Mouse (Mus musculus) embryonic facial prominence, embryonic 10.5 days (tissue): ENCODE data around the gene Stac. TPM values are rescaled to one million over a fixed set of nuclear protein-coding genes. Genes with fewer than 3 reads are reported as not detected.

ENCODE experiments used
- DNase-seq: peaks from one replicate; pipeline ENCODE4 v3.0.0-alpha.2; 2017; ENCODE audit warnings: low spot score
- H3K27ac ChIP-seq: fragments of 300-500 bp; sonication (generic); replicated peaks from 2 replicates; pipeline ENCODE4 v1.5.1; 2016; ENCODE audit warnings: mild to moderate bottlenecking
- H3K27me3 ChIP-seq: fragments of 300-500 bp; sonication (generic); replicated peaks from 2 replicates; pipeline ENCODE4 v1.6.1; 2016; ENCODE audit warnings: low read depth, mild to moderate bottlenecking; ENCODE audit not compliant: poor library complexity, severe bottlenecking
- H3K36me3 ChIP-seq: fragments of 300-500 bp; sonication (generic); replicated peaks from 2 replicates; pipeline ENCODE4 v1.6.1; 2016; ENCODE audit warnings: mild to moderate bottlenecking, moderate library complexity
- H3K4me1 ChIP-seq: fragments of 300-500 bp; sonication (generic); 2 replicates; pipeline ENCODE4 v1.6.1; 2016
- H3K4me3 ChIP-seq: fragments of 300-500 bp; sonication (generic); 2 replicates; pipeline ENCODE4 v1.5.1; 2016; ENCODE audit warnings: mild to moderate bottlenecking, moderate library complexity
- H3K9me3 ChIP-seq: fragments of 300-500 bp; sonication (generic); 2 replicates; pipeline ENCODE4 v1.6.1; 2016; ENCODE audit warnings: mild to moderate bottlenecking
- WGBS: fragments of 180-500 bp; shearing (Covaris S2); methylation state at CpG from one replicate; pipeline ENCODE4 v1.1.7; 2016; 5-methylcytosine and 5-hydroxymethylcytosine counted together
- polyA plus RNA-seq: library from polyadenylated mRNA; unstranded; fragments of >200 nt; fragmentation: Nextera tagmentation; extraction: Ambion mirVana; gene quantifications from 2 replicates; pipeline ENCODE4 v1.2.1, GENCODE M21; 2016

The Stac gene
- polyA plus RNA-seq, 1 experiment from 2014 or later = 0.70 TPM

DNA sequence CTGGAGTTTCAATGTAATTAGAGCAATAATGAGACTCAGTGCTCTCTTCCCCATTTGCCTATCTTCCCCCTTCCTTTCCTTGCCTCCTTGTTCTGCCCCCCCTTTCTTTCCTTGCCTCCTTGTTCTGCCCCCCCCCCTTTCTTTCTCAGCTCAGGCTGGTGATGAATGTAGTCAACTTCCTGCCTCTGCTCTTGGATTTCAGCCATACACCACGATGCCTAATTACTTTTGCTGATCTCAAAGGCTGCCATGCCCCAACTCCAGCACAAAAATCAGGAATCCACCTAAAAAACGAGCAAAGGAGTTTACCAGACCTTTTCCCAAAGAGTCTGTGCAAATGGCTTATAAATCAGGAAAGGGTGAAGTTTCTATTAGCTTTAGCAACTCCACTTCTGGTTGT is 10.6 kb downstream of the Stac start:
- Histone ChIP-seq H3K36me3 (no peaks in the 10 kb centered on the region), H3K9me3 (no peaks in the 10 kb centered on the region), H3K4me1 (no peaks in the 10 kb centered on the region), H3K27me3 (no peaks in the 10 kb centered on the region), H3K4me3 (no peak overlapping the region), H3K27ac (no peak overlapping the region)
- WGBS = 53% methylated on average over 2 of the region's 2 CpGs
- no peak for DNase-seq

GRCm38 (mm10) chr9:111669816-111670215 is 20.3 kb downstream of the Stac start:
- WGBS = 87% methylated on average over 6 of the region's 6 CpGs
- Histone ChIP-seq H3K27me3 (no peaks in the 10 kb centered on the region), H3K4me3 (no peak overlapping the region), H3K9me3 (no peaks in the 10 kb centered on the region), H3K36me3 (no peaks in the 10 kb centered on the region), H3K4me1 (no peaks in the 10 kb centered on the region), H3K27ac (no peak overlapping the region)
- DNase-seq = no peak

DNA sequence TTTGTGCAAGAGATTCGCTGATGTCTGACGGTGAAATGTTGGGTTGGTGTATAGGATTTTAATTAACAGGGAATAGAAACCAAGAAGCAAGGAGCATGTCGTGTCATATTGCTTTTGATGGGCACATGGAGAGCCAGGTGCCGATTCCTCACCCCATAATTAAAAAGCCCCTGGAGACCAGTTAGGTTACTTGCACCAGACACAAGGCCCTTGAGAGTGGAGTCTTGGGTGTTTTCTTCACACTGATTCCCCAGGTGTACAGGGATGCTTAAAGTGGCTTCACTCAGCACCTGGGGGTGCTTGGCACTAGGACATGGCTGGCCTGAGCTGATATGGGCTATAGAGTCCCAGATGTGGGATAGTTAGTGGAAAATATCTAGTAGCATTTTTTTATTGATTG is 35.1 kb downstream of the Stac start:
- Histone ChIP-seq H3K27ac (no peak overlapping the region), H3K36me3 (no peaks in the 10 kb centered on the region), H3K9me3 (no peaks in the 10 kb centered on the region), H3K27me3 (no peaks in the 10 kb centered on the region), H3K4me3 (no peak overlapping the region), H3K4me1 (no peaks in the 10 kb centered on the region)
- 89% methylated on average over 4 of the region's 4 CpGs for WGBS
- no peak for DNase-seq

DNA sequence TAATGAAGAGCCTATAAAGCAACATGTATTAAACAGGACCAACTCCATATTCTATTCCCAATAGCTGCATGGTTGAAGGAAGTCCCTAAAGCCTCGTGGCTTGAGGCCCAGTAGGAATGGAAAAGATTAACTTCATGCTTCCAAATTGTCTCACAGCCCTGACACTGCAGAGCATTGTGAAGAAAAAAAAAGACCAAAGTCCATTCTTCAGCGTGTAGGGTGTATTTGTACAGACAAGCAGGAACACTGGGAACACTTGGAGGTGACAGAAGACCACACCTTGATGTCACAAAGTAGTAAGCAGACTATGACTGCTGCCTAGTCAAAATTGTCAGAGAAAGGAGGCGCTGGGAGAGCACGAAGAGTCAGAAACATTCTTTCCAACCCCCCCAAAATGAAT is 45.9 kb downstream of the Stac start:
- Histone ChIP-seq H3K4me1 (no peaks in the 10 kb centered on the region), H3K4me3 (no peak overlapping the region), H3K27me3 (no peaks in the 10 kb centered on the region), H3K9me3 (no peaks in the 10 kb centered on the region), H3K27ac (no peak overlapping the region), H3K36me3 (no peaks in the 10 kb centered on the region)
- DNase-seq = no peak
- WGBS = 75% methylated on average over 4 of the region's 4 CpGs

DNA sequence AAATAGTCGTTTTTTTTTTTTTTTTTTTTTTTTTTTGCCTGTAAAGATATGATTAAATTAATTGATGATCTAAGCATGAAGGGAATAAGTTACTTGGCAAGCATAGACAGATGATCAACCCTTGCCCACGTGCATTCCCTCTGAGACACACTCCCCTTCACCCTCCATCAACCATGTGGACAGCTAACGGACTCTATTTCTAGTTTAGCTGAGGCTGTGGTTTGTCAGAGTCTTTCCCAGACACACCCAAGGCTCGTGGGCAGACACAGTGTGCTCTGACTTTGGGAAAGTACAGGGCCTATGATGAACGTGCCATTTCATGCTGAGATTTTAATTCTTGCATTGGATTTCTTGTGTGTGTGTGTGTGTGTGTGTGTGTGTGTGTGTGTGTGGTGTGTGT is 46.8 kb downstream of the Stac start:
- Histone ChIP-seq H3K9me3 (no peaks in the 10 kb centered on the region), H3K36me3 (no peaks in the 10 kb centered on the region), H3K4me1 (no peaks in the 10 kb centered on the region), H3K27me3 (no peaks in the 10 kb centered on the region), H3K4me3 (no peak overlapping the region), H3K27ac (no peak overlapping the region)
- DNase-seq = no peak
- 81% methylated on average over 5 of the region's 5 CpGs for WGBS

DNA sequence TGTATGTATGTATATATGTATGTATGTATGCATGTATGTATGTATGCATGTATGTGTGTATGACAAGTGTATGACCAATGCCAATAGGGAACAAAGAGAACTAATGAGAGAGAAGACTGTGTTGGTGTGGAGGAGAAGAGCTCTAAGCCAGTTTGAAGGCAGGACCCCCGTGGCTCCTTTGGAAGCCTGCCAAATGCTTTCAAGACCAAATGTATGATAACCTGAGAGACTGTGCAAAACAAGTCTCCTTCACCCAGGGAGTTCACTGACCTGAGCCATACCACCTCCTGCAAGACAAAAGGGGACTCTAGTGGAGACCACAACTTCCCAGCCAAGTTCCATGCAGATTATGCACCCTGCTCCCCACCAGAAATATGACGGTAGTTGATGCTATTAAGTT is 52.5 kb downstream of the Stac start:
- WGBS = 81% methylated on average over 2 of the region's 2 CpGs
- Histone ChIP-seq H3K4me1 (no peaks in the 10 kb centered on the region), H3K27me3 (no peaks in the 10 kb centered on the region), H3K4me3 (no peak overlapping the region), H3K27ac (no peak overlapping the region), H3K9me3 (no peaks in the 10 kb centered on the region), H3K36me3 (no peaks in the 10 kb centered on the region)
- DNase-seq = no peak

GRCm38 (mm10) chr9:111632833-111633232 is 57.3 kb downstream of the Stac start:
- Histone ChIP-seq H3K36me3 (no peaks in the 10 kb centered on the region), H3K9me3 (no peaks in the 10 kb centered on the region), H3K4me3 (no peak overlapping the region), H3K4me1 (no peaks in the 10 kb centered on the region), H3K27ac (no peak overlapping the region), H3K27me3 (no peaks in the 10 kb centered on the region)
- 60% methylated on average over 4 of the region's 4 CpGs for WGBS
- DNase-seq = no peak

- Histone ChIP-seq H3K36me3 (no peaks in the 10 kb centered on the region), H3K27me3 (no peaks in the 10 kb centered on the region), H3K4me1 (no peaks in the 10 kb centered on the region), H3K27ac (no peak overlapping the region), H3K4me3 (no peak overlapping the region), H3K9me3 (no peaks in the 10 kb centered on the region)
- 92% methylated on average over 2 of the region's 2 CpGs for whole genome bisulfite sequencing
- DNase-seq = no peak
Measured at GRCm38 (mm10) chr9:111621191-111621590, 69.0 kb downstream of the Stac start.

DNA sequence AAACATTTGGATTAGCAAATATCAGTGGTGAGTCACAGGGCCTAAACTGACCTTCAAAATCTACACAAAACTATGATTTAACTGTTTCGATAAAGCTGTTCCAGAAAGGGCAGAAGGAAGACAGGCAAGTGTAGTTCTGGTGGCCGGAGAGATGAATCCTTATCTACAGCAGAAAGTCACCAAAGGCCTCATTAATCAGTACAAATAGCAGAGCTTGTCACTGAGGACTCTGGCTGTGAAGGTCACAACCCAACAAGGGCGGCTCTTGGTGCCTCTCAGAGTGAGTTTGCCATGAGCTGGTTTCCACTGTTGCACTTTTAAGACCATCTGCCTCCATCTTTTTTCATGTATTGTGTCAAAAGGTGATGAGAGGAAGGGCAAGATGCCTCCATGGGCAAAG is 78.8 kb downstream of the Stac start:
- Histone ChIP-seq H3K27me3 (no peaks in the 10 kb centered on the region), H3K27ac (no peak overlapping the region), H3K36me3 (no peaks in the 10 kb centered on the region), H3K4me3 (no peak overlapping the region), H3K4me1 (no peaks in the 10 kb centered on the region), H3K9me3 (no peaks in the 10 kb centered on the region)
- 93% methylated on average over 3 of the region's 3 CpGs for WGBS
- no peak for DNase-seq

- Histone ChIP-seq H3K9me3 (no peaks in the 10 kb centered on the region), H3K4me3 (no peak overlapping the region), H3K27ac (no peak overlapping the region), H3K27me3 (no peaks in the 10 kb centered on the region), H3K36me3 (no peaks in the 10 kb centered on the region), H3K4me1 (no peaks in the 10 kb centered on the region)
- no peak for DNase-seq
- WGBS = 81% methylated on average over 6 of the region's 6 CpGs
Measured at GRCm38 (mm10) chr9:111608762-111609161, 81.4 kb downstream of the Stac start.

- Histone ChIP-seq H3K27ac (no peak overlapping the region), H3K36me3 (no peaks in the 10 kb centered on the region), H3K4me3 (no peak overlapping the region), H3K4me1 (no peaks in the 10 kb centered on the region), H3K9me3 (no peaks in the 10 kb centered on the region), H3K27me3 (no peaks in the 10 kb centered on the region)
- no peak for DNase-seq
- 89% methylated on average over 8 of the region's 8 CpGs for WGBS
Measured at GRCm38 (mm10) chr9:111606603-111607002, 83.5 kb downstream of the Stac start.

DNA sequence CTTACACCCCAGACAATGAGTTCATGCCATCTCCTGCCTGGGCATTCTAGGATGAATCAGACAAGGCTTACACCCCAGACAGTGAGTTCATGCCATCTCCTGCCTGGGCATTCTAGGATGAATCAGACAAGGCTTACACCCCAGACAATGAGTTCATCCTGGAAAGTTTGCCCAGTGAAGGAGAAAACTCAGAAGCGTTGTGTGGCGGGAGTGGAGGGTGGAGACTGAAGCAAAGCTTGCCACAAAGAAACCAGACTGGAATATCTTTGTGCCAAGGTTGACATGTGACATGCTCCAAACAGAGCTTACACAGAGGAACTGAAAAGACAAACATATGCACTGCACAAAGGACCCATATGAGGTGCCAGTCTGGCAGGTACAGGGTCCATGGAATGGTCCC is 102.6 kb downstream of the Stac start:
- Histone ChIP-seq H3K27me3 (no peaks in the 10 kb centered on the region), H3K36me3 (no peaks in the 10 kb centered on the region), H3K9me3 (no peaks in the 10 kb centered on the region), H3K27ac (no peak overlapping the region), H3K4me3 (no peak overlapping the region), H3K4me1 (no peaks in the 10 kb centered on the region)
- 93% methylated on average over 2 of the region's 2 CpGs for WGBS
- no peak for DNase-seq

DNA sequence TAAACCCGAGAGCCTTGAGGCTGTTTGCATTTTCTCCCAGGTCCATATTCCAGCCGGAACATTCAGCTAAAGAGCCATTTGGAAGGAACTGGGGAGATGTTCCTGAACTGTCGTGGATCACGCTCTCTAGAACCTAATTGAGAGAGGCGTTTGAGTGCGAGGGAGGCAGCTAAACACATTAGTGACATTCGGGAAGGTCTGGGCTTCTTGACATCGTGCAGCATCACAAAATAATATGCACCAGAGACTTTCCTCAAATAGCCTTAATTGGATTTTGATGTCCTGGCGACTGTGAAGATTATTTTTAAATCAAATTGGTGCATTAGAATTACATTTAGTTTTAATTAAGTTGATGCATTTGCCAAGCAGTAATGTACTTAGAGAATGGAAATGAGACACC is 111.4 kb downstream of the Stac start:
- Histone ChIP-seq H3K9me3 (no peaks in the 10 kb centered on the region), H3K4me1 (0 out of 2 replicates have a peak, but pooled peaks cover 3% of the 10 kb centered on the region), H3K27me3 (no peaks in the 10 kb centered on the region), H3K27ac (no peak overlapping the region), H3K36me3 (no peaks in the 10 kb centered on the region), H3K4me3 (no peak overlapping the region)
- DNase-seq = no peak
- WGBS = 78% methylated on average over 9 of the region's 9 CpGs

GRCm38 (mm10) chr9:111577453-111577852 is 112.7 kb downstream of the Stac start:
- no peaks in the 10 kb centered on the region for H3K27me3 ChIP-seq
- H3K4me3 ChIP-seq = no peak overlapping the region
- no peaks in the 10 kb centered on the region for H3K9me3 ChIP-seq
- H3K4me1 ChIP-seq = 0 out of 2 replicates have a peak, but pooled peaks cover 3% of the 10 kb centered on the region
- DNase-seq = no peak
- no peak overlapping the region for H3K27ac ChIP-seq
- WGBS = 83% methylated on average over 6 of the region's 6 CpGs
- H3K36me3 ChIP-seq = no peaks in the 10 kb centered on the region
